Mouse (Mus musculus): ENCODE data around the gene Tstd1.

- no peak for TF ChIP-seq CTCF (IDR thresholded peaks at IDR 0.05; ENCODE audit: extremely low read depth, insufficient read length, insufficient replicate concordance, low read depth, low read length)
- TF ChIP-seq POLR2A (IDR thresholded peaks at IDR 0.05; ENCODE audit: low read depth, low read length) = no peak
Measured at GRCm38 (mm10) chr1:171373946-171374345, 44.7 kb upstream of the Tstd1 start.

Data from small intestine, adult 2 months (tissue).